Mouse (Mus musculus) bone marrow macrophage, adult 2 months (primary cell): ENCODE measurements around the gene Lcn10.

ENCODE experiments used
- CTCF ChIP-seq: IDR thresholded peaks from 2 replicates; pipeline ENCODE4 v1.5.1; 2012; ENCODE audit warnings: low read depth, mild to moderate bottlenecking, low read length, moderate library complexity
- POLR2A ChIP-seq: IDR thresholded peaks from 2 replicates; pipeline ENCODE4 v1.6.1; 2012; ENCODE audit warnings: mild to moderate bottlenecking, low read depth, low read length, borderline replicate concordance

- peak; percentile 30; the same call in 1 of the 2 replicates for TF ChIP-seq CTCF
- TF ChIP-seq POLR2A: no peak
Measured at GRCm38 (mm10) chr2:25706643-25707481, 24.3 kb downstream of the Lcn10 start, which contains the start of gene Bmyc.
